Mouse (Mus musculus) CD4-positive naive resting alpha-beta T cell, adult 76 days (primary cell): ENCODE data around the gene Gstk1. TPM values are rescaled to one million over a fixed set of nuclear protein-coding genes. Genes with fewer than 3 reads are reported as not detected.

Experiments
- total RNA-seq: library from RNA; stranded (reverse); gene quantifications from one replicate; pipeline ENCODE4 v1.2.4, GENCODE M21; 2023

Gene Gstk1
- 8.6 TPM for total RNA-seq

DNA sequence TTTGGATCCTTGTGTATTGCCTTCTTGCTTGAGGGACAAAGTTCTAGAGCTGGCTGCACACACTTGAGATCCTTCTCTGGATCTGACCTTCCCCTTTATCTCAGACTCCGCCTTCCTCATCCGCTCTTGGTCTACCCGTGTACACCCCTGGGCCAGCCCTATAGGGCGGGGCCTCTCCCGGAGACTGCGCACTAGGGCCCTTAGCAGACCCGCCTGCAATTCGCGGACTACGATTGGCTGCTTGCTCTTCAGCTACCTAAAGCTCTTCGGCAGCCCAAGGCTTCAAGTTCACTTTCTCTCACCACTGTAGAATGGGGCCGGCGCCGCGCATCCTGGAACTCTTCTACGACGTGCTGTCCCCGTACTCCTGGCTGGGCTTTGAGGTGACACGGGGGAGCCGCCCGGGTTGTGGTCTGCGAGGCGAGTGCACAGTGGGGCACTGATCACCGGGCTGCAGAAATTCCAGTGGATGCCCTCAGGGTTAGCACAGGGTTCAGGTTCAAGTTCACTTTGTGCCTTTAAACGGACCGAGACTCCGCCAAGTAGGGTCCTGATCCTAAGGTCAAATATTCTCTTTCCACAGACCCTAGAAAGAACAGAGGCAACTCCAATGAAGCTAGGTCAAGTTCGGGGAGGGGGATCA lies at the start of gene Gstk1:
Gene Gstk1 (plus strand): TSS at position 225 of the 643 bp plus-strand sequence.

DNA sequence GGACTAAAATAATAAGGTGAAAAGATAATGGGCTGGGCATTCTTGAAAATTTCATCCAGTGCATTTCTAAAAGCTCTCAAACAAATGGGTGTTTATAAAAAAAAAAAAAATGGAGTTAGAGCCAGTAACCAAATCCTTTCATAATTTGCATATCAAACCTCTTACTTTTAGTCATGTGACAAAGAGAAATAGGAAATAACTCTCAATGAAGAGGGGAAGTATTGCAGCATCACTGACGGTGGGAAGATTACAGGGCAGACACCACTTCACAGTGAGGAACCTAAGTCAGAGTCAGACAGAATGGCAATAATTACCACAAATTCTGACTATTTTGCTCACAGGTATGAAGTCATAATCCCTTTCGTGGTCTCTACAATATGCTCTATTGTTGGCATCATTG lies 30.7 kb upstream of the Gstk1 start, which contains the start of gene Tas2r144:
Gene Tas2r144 (plus strand): TSS at position 301 of the 400 bp plus-strand sequence.

DNA sequence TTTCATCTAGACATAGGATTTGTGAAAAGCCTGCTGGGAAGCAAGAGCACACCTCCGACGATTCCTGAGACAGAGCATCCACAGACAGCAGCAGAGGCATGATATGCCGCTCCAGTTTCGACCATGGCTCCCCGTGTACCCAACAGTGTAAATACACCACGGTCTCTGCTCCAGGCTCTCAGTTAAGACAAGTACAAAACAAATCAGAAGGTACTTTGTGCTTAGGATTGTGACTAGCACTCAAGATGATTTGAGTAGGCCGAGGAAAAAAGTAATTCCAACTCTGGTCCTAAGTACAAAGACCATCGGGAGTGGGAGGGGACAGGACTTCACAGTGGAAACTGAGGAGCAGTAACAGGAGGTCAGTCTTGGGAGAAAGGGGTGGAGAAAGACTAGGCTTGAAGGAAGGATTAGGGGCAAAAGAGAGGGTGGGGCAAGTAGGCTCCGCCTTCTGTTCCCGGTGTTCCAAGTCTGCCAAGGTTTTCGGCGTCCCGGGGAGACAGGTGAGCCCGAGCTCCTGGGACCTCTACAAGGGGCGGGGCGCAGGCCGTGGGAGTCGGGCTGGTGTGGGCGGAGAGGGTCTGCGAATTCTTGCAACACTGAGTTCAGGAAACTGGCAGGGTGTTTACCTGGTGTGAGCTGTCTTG lies 15.9 kb downstream of the Gstk1 start, which contains the start of gene Tmem139:
Gene Tmem139 (plus strand): TSS at position 447 of the 647 bp plus-strand sequence.

DNA sequence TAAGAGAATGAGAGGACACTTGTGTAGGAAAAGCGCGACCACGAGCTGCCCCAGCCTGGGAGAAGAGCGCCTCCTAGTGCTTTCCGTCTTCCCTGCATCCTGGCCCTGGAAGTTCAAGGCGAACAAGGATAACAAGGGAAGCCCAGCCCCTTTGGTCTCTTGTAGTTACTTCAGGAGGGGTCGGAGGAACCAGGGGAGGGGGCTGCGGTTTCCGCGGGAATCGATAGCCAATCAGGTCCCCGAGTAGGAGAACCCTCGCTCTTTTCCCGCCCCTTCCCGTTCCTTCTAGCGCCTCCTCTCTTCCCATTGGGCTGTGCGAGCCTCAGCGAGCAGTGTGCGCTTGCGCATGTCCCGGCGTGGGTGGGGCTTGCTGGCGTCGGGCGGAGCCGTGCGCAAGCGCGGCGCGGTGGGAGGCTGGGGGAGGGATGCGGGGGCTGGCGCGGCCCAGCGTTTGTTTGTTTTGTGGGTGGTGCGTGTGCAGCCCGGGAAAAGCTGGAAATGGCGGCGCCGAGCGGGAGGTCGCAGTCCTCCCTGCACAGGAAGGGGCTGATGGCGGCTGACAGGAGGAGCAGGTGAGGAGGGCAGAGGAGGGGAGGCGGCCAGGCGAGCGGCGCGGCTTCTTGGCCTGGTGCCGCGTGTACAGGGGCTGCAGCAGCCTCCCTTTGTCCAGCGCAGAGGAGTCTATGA lies 19.0 kb downstream of the Gstk1 start, which contains the start of gene Casp2:
Gene Casp2 (plus strand): TSS at position 360 of the 687 bp plus-strand sequence.

DNA sequence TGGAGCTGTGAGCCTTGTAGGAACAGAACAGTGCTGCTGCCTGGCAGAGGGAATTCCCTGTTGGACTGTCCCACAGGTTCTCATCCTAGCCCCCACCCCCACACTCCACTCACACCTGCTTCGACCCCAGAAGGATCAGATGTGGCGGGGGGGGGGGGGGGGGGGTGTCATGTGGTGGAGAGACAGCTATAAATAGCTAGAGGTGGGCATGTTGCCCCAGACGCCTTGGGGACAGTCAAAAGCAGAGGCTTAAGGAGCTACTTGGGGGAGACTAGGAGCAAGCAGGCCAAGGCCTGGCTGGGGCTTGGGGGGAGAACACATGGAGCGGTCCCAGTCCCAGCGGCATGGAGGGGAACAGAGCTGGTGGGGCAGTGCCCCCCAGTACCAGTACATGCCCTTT lies 40.7 kb downstream of the Gstk1 start, which contains the start of gene Clcn1:
Gene Clcn1 (plus strand): TSS at position 238 of the 400 bp plus-strand sequence.

Other genes starting within 250 kb of the Gstk1 start
- not detected for gene Sva, start 207.5 kb upstream of the Gstk1 start, total RNA-seq
- not detected for gene Tas2r139, start 105.0 kb upstream of the Gstk1 start, total RNA-seq
- not detected for gene Tas2r144, start 30.6 kb upstream of the Gstk1 start, total RNA-seq
- gene Tmem139, start 16.0 kb downstream of the Gstk1 start, total RNA-seq = not detected
- gene Casp2, start 19.1 kb downstream of the Gstk1 start, total RNA-seq = 80.2 TPM
- gene Clcn1, start 40.8 kb downstream of the Gstk1 start, total RNA-seq = 0.62 TPM
- gene Fam131b, start 78.7 kb downstream of the Gstk1 start, total RNA-seq = not detected
- 108 TPM for gene Zyx, start 103.7 kb downstream of the Gstk1 start, total RNA-seq
- gene Epha1, start 127.3 kb downstream of the Gstk1 start, total RNA-seq = not detected
- not detected for gene Tas2r143, start 154.3 kb downstream of the Gstk1 start, total RNA-seq
- 0.88 TPM for gene Tas2r135, start 159.5 kb downstream of the Gstk1 start, total RNA-seq
- gene Tas2r126, start 188.6 kb downstream of the Gstk1 start, total RNA-seq = 0.64 TPM
- not detected for gene Olfr458, start 219.3 kb downstream of the Gstk1 start, total RNA-seq
- gene Olfr457, start 230.4 kb downstream of the Gstk1 start, total RNA-seq = not detected
- gene Olfr456, start 241.3 kb downstream of the Gstk1 start, total RNA-seq = not detected